Mouse (Mus musculus): ENCODE measurements around the gene Slc9a1. TPM values are rescaled to one million over a fixed set of nuclear protein-coding genes. Genes with fewer than 3 reads are reported as not detected.

The Slc9a1 gene
- polyA plus RNA-seq, 1 experiment from 2014 or later = 8.0 TPM

DNA sequence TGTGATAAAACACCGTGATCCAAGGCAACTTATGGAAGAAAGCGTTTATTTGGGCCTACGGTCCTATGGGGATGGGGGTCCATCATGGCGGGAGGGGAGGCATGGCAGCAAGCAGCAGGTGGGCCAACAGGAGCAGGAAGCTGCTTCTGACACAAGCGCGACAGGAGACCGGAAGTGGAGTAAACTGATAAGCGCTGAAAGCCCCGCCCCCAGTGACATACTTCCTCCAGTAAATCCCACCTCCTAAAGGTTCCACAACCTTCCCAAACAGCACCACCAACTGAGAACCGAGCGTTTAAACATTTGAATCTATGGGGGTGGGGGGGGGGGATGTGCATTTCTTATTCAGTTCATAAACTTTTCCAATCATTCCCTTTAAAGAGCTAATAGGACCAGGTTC, 66.4 kb downstream of the Slc9a1 start:
- Histone ChIP-seq H3K4me3 (no peak overlapping the region), H3K27ac (no peak overlapping the region), H3K27me3 (ENCODE audit: insufficient read depth, poor library complexity, severe bottlenecking) (0 out of 2 replicates have a peak, but pooled peaks cover 4% of the 10 kb centered on the region), H3K4me1 (replicated peaks) (peaks cover 52% of the 10 kb centered on the region), H3K9me3 (no peaks in the 10 kb centered on the region), H3K36me3 (no peaks in the 10 kb centered on the region)
- no peak for DNase-seq (ENCODE audit: low spot score)
- WGBS = 89% methylated on average over 11 of the region's 11 CpGs

DNA sequence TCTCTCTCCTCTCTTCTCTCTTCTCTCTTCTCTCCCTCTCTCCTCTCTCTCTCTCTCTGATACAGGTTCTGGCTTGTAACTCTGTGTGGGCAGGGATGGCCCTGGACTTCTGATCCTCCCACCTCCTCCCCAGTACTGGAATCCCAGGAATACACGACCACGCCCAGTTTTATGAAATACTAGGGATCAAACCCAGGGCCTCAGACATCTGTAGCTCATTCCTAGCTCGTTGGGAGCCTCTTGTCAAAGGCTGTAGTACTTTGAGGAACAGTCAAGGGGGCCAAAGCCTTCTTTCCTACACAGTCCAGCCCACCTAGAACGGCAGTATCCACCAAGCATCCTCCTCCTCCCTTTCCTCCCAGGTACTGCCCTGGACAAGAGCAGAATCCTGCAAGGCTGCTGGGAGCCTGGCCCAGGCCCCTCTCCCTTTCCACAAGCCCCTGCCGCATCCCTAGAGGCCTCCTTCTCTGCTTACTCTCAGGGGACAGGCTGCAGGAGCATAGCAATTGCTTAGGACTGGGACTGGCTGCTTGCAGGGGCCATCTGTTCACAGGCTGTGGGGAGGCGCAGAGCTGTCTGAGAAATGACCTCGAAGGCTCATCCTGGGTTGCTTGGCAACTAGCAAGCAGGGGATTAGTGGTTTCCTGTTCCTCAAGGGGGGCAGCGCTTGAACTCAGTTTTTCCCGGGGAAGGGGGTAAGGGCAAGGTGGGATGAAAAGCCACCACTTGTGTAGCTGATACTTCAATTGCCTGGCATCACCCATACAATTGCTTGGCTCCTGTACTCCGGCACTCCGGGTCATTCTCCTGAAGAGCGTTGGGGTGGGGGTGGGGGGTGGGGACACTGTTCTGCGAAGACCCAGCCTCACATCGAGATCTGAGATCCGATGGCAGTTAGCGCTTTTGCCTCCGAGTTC, 70.2 kb downstream of the Slc9a1 start:
- 10% methylated on average over 17 of the region's 17 CpGs for WGBS
- Histone ChIP-seq H3K36me3 (no peaks in the 10 kb centered on the region), H3K27me3 (ENCODE audit: insufficient read depth, poor library complexity, severe bottlenecking) (0 out of 2 replicates have a peak, but pooled peaks cover 4% of the 10 kb centered on the region), H3K27ac (peak overlapping the region; percentile 86), H3K9me3 (no peaks in the 10 kb centered on the region), H3K4me3 (peak overlapping the region; percentile 40), H3K4me1 (replicated peaks) (peaks cover 58% of the 10 kb centered on the region)
- peak; percentile 80 for DNase-seq (ENCODE audit: low spot score)

DNA sequence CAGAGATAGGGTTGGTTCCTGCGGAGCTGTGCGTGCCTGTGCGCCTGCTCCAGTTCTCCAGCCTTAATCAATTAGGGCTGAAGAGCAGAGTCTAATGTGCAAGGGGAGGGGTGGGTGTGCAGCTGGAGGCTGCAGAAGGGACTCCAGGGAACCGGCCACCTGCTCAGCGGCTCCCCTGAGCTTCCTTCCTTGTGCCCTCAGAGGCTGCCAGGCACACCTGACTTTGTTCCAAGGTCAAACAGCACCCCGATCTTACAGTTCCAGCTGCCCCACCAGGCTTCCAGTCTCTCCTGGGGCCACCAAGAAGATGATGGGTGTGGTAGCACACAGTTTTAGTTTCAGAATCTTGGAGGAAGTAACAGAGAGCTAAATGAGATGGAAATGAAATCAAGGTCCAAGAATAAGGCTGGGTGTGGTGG, 70.9 kb downstream of the Slc9a1 start:
- 0 out of 2 replicates have a peak, but pooled peaks cover 4% of the 10 kb centered on the region for H3K27me3 ChIP-seq (ENCODE audit: insufficient read depth, poor library complexity, severe bottlenecking)
- WGBS = 8% methylated on average over 6 of the region's 6 CpGs
- H3K4me1 ChIP-seq (replicated peaks) = peaks cover 58% of the 10 kb centered on the region
- H3K4me3 ChIP-seq = peak overlapping the region; percentile 40
- H3K9me3 ChIP-seq = no peaks in the 10 kb centered on the region
- H3K27ac ChIP-seq = peak overlapping the region; percentile 86
- DNase-seq (ENCODE audit: low spot score) = peak; percentile 45
- no peaks in the 10 kb centered on the region for H3K36me3 ChIP-seq

DNA sequence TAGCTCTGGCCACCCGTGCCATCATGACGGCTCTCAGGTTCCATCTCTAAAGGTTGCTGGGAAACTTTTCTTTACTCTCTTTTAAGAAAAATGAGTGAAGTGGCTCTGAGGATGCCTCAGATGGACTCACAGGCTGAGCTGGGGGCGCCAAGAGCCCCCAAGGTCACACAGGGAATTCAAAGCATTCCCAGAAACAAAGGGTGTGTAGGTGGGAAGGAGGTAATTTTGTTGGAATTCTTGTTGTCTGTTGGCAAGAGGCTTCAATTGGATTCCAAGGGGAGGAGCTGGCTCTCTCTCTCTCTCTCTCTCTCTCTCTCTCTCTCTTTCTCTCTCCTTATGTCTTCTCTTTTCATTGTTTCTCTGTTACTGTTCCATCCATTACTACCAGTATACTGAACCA, 72.7 kb downstream of the Slc9a1 start:
- Histone ChIP-seq H3K9me3 (no peaks in the 10 kb centered on the region), H3K27ac (peak overlapping the region; percentile 17), H3K36me3 (no peaks in the 10 kb centered on the region), H3K27me3 (ENCODE audit: insufficient read depth, poor library complexity, severe bottlenecking) (0 out of 2 replicates have a peak, but pooled peaks cover 4% of the 10 kb centered on the region), H3K4me1 (replicated peaks) (peaks cover 58% of the 10 kb centered on the region), H3K4me3 (no peak overlapping the region)
- DNase-seq (ENCODE audit: low spot score) = no peak
- 34% methylated on average over 3 of the region's 3 CpGs for WGBS

DNA sequence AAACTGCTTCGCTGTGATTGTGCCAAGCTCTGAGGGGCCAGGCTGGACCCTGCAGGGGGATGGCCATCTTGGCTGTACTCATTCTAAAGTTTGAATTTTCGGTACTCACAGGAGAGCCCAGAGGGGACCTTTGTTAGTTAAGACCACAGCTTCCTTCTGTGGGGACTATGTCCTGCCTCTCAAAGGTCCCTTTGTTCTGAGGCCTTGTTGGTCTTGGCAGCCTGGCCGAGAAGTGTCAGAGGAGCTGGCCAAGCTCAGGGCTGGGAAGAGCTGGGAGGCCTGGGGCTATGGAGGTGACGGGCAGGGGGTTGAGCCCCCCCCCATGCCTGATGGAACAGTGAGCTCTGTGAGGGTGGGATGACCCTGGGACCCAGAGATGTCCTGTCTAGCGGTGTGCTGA, 73.6 kb downstream of the Slc9a1 start:
- H3K9me3 ChIP-seq = no peaks in the 10 kb centered on the region
- H3K27me3 ChIP-seq (ENCODE audit: insufficient read depth, poor library complexity, severe bottlenecking) = 0 out of 2 replicates have a peak, but pooled peaks cover 4% of the 10 kb centered on the region
- H3K4me1 ChIP-seq (replicated peaks) = peaks cover 59% of the 10 kb centered on the region
- H3K36me3 ChIP-seq = no peaks in the 10 kb centered on the region
- WGBS = 36% methylated on average over 5 of the region's 5 CpGs
- DNase-seq (ENCODE audit: low spot score) = no peak
- peak overlapping the region; percentile 60 for H3K27ac ChIP-seq
- no peak overlapping the region for H3K4me3 ChIP-seq

DNA sequence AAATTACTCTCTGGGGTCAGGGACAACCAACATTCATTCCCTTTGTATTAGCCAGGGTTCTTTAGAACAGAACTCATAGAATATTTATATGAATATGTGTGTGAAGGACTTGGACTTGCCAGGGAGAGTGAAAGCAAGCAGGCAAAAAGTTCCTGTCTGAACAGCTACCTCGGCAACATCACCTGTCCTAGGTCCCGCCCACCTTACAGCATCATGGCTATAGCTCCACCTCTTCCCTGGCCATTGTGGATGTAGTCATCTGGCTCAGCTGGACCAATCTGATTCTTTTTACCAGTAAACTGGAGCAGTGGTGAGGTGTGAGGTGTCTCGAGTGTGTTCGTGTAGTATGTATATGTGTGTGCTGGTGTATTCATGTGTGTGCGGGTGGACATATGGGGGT, 76.2 kb downstream of the Slc9a1 start:
- peaks cover 47% of the 10 kb centered on the region for H3K4me1 ChIP-seq (replicated peaks)
- no peak overlapping the region for H3K27ac ChIP-seq
- peaks cover 7% of the 10 kb centered on the region; the same call in 1 of the 2 replicates for H3K27me3 ChIP-seq (ENCODE audit: insufficient read depth, poor library complexity, severe bottlenecking)
- no peak for DNase-seq (ENCODE audit: low spot score)
- H3K9me3 ChIP-seq = no peaks in the 10 kb centered on the region
- 92% methylated on average over 5 of the region's 5 CpGs for WGBS
- no peaks in the 10 kb centered on the region for H3K36me3 ChIP-seq
- no peak overlapping the region for H3K4me3 ChIP-seq

DNA sequence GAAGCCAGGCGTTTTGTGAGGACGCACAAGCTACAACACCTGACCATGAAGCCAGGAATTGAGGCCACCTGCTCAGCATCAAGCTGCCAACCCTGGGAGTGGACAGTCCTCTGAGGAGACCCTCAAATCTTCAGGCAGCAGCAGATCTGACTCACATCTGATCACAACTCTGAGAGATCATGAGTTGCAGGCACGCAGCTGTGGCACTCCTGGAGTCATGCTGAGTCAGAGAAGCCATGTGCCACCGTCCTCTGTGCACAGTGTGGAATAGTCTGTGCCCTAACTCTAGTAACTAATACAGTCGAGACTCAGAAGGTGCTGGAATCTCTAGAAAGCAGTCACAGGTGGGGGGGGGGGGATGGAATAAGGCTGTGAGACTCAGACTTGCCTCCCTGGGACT, 77.9 kb downstream of the Slc9a1 start:
- no peak for DNase-seq (ENCODE audit: low spot score)
- peaks cover 7% of the 10 kb centered on the region; the same call in 1 of the 2 replicates for H3K27me3 ChIP-seq (ENCODE audit: insufficient read depth, poor library complexity, severe bottlenecking)
- no peak overlapping the region for H3K4me3 ChIP-seq
- H3K4me1 ChIP-seq (replicated peaks) = peaks cover 37% of the 10 kb centered on the region
- WGBS = 67% methylated on average over 5 of the region's 5 CpGs
- no peaks in the 10 kb centered on the region for H3K36me3 ChIP-seq
- no peaks in the 10 kb centered on the region for H3K9me3 ChIP-seq
- 0 out of 2 replicates have a peak overlapping the region, but pooled peaks have one; percentile 37 for H3K27ac ChIP-seq

DNA sequence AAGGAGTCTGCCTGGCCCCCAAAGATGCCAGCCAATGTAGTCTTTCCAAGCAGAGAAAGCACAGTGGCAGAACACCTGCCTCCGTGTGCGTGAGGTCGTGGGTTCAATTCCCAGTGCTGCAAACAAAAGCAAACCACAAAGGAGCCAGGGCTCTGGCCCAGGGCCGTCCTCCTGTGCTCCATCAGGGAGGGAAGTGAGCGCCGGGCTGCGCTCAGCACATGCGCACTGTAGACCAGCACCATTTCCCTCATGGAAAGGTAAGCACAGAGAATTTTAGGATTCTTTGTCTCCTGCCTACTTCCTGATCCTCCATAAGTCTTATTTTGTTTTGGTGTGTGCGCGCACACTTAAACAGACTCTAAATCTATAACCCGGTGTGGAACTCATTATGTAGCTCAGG, 78.5 kb downstream of the Slc9a1 start:
- H3K36me3 ChIP-seq = no peaks in the 10 kb centered on the region
- peaks cover 31% of the 10 kb centered on the region for H3K4me1 ChIP-seq (replicated peaks)
- peaks cover 7% of the 10 kb centered on the region; the same call in 1 of the 2 replicates for H3K27me3 ChIP-seq (ENCODE audit: insufficient read depth, poor library complexity, severe bottlenecking)
- H3K9me3 ChIP-seq = no peaks in the 10 kb centered on the region
- H3K4me3 ChIP-seq = no peak overlapping the region
- 76% methylated on average over 11 of the region's 11 CpGs for WGBS
- H3K27ac ChIP-seq = no peak overlapping the region
- no peak for DNase-seq (ENCODE audit: low spot score)

DNA sequence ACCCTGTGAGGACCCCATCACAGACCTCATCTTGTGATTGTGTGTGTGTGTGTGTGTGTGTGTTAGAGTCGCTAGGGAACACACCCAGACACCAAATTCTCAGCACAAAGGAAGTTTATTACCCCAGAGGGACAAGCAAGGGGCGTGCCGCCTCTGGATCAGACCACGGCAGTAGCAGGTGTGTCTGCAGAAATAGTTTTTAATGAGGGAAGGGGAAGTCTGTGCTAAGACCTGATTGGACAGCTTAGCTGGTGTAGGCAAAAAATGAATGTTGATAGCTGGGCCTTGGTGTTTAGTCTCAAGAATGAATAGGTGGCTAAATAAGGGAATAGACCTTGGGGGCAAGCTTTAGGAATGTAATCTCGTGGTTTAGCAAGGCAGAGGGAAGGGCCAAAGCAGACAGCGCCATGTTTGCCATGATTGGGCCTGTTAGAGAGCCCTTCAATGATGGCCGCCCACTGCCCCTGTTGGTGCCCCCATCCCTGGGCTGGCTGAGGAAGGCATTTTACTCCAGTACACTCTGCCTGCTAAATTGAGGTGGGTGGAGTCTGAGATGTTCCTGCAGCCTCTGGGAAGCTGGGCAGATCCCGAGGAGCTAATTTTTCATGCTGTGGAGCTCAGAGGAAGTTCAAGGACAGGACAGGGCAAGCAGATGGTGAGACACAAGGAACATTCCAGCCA, 79.3 kb downstream of the Slc9a1 start:
- Histone ChIP-seq H3K4me1 (replicated peaks) (peaks cover 22% of the 10 kb centered on the region), H3K27ac (no peak overlapping the region), H3K36me3 (no peaks in the 10 kb centered on the region), H3K9me3 (no peaks in the 10 kb centered on the region), H3K4me3 (no peak overlapping the region), H3K27me3 (ENCODE audit: insufficient read depth, poor library complexity, severe bottlenecking) (peaks cover 7% of the 10 kb centered on the region; the same call in 1 of the 2 replicates)
- 81% methylated on average over 8 of the region's 8 CpGs for WGBS
- no peak for DNase-seq (ENCODE audit: low spot score)

DNA sequence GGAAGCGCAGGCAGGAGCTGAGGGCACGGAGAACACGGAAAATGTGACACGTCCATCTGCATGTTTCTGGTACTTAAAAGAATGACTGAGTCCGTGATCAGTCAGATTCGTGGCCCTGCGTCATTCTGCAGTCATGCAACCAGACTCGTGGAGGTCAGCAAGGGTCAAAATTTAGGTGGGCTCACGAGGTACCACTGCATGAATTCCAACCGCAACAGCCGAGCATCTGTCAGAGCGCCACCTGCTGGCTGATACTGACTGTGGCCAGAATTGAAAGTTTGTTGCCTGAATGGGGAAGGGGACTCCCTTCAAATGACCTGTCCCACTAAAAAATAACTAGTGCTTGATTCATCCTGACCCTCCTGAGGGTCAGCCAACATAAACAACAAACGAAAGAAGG, 80.2 kb downstream of the Slc9a1 start:
- peaks cover 20% of the 10 kb centered on the region; the same call in 1 of the 2 replicates for H3K4me1 ChIP-seq (replicated peaks)
- H3K27ac ChIP-seq = no peak overlapping the region
- 19% methylated on average over 13 of the region's 13 CpGs for WGBS
- H3K27me3 ChIP-seq (ENCODE audit: insufficient read depth, poor library complexity, severe bottlenecking) = peaks cover 9% of the 10 kb centered on the region; the same call in 1 of the 2 replicates
- H3K36me3 ChIP-seq = no peaks in the 10 kb centered on the region
- peak; percentile 71 for DNase-seq (ENCODE audit: low spot score)
- no peak overlapping the region for H3K4me3 ChIP-seq
- no peaks in the 10 kb centered on the region for H3K9me3 ChIP-seq

DNA sequence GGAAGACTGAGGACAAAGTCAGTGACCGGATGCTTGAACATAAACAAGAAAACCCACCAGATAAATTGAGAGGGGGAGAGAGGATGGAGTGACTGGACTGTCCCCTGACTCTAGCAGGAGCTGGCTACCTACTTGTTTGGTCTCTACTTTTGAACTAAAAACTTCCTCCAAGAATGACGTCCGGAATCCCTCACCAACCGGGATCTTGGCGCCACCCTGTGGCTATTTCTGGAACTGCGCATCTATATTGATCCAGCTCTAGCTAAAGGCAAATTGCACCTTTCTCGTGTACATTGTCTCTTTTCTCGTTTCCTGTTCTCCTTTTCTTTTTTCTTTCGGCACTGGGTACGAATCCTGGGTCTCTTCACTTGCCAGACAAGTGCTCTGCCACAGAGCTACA, 82.0 kb downstream of the Slc9a1 start:
- H3K36me3 ChIP-seq = no peaks in the 10 kb centered on the region
- WGBS = 12% methylated on average over 10 of the region's 10 CpGs
- H3K27me3 ChIP-seq (ENCODE audit: insufficient read depth, poor library complexity, severe bottlenecking) = peaks cover 9% of the 10 kb centered on the region; the same call in 1 of the 2 replicates
- peak; percentile 83 for DNase-seq (ENCODE audit: low spot score)
- no peaks in the 10 kb centered on the region for H3K9me3 ChIP-seq
- H3K27ac ChIP-seq = no peak overlapping the region
- no peak overlapping the region for H3K4me3 ChIP-seq
- peaks cover 20% of the 10 kb centered on the region; the same call in 1 of the 2 replicates for H3K4me1 ChIP-seq (replicated peaks)

DNA sequence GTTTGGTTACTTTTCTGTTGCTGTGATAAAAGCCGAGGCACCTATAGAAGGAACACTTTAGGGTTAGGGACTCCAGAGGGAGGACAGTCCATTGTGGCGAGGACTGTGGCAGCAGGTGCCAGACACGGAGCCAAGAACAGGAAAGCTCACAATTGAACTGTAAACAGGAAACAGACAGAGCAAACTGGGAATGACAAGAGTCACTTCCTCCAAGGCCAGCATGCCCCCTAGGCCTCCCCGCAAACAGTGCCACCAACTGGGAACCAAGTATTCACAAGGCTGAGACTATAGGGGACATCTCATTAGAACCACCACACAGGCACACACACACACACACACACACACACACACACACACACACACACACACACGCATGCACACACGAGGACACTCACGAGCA, 82.9 kb downstream of the Slc9a1 start:
- Histone ChIP-seq H3K4me3 (no peak overlapping the region), H3K9me3 (no peaks in the 10 kb centered on the region), H3K27ac (no peak overlapping the region), H3K4me1 (replicated peaks) (peaks cover 20% of the 10 kb centered on the region), H3K27me3 (ENCODE audit: insufficient read depth, poor library complexity, severe bottlenecking) (peaks cover 9% of the 10 kb centered on the region; the same call in 1 of the 2 replicates), H3K36me3 (no peaks in the 10 kb centered on the region)
- WGBS = 78% methylated on average over 7 of the region's 7 CpGs
- no peak for DNase-seq (ENCODE audit: low spot score)

DNA sequence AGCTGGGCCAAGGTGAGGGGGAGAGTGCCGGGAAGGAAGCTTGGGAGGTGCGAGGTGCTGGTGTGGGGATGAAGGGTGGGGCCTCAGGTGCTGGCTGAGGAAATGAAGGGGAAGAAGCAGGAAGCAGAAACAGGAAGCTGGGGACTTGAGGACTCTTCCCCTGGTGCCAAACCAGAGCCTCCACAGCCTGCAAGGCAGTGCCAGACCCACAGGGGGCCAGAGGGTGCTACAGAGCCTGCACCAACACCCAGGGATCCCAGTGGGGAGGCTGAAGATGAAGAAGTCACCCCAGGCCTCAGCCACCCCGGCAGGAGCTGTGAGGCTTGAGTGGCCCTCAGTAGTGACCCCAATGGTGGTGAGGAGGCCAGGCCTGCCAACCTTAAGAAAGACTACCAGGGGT, 88.5 kb downstream of the Slc9a1 start:
- peaks cover 10% of the 10 kb centered on the region for H3K4me1 ChIP-seq (replicated peaks)
- H3K9me3 ChIP-seq = no peaks in the 10 kb centered on the region
- no peak overlapping the region for H3K27ac ChIP-seq
- H3K36me3 ChIP-seq = no peaks in the 10 kb centered on the region
- 0 out of 2 replicates have a peak, but pooled peaks cover 2% of the 10 kb centered on the region for H3K27me3 ChIP-seq (ENCODE audit: insufficient read depth, poor library complexity, severe bottlenecking)
- no peak overlapping the region for H3K4me3 ChIP-seq
- 79% methylated on average over 3 of the region's 3 CpGs for WGBS
- DNase-seq (ENCODE audit: low spot score) = no peak

All from hindbrain, embryonic 10.5 days (tissue).